Mouse (Mus musculus) naive thymus-derived CD4-positive, alpha-beta T cell, adult 2 months (primary cell): ENCODE measurements at regions not wholly inside any gene's neighbourhood (a gene's known extent, or its start where the extent isn't known, plus 50 kb on each side); places are given as distances from the start of the nearest gene placed in this dataset.

ENCODE experiments used
- DNase-seq: peaks from one replicate; pipeline ENCODE4 v3.0.0-alpha.2; 2011; ENCODE audit warnings: low read depth

GRCm38 (mm10) chr15:64434502-64434901, 374.2 kb upstream of the Fam49b start:
- no peak for DNase-seq

- DNase-seq, result no peak
Measured at GRCm38 (mm10) chr15:64434908-64435307, 374.6 kb upstream of the Fam49b start.

GRCm38 (mm10) chr15:64445076-64445475, 372.4 kb upstream of the Gm21798 start:
- DNase-seq, result no peak

GRCm38 (mm10) chr15:64446411-64447072, 371.0 kb upstream of the Gm21798 start:
- no peak for DNase-seq

GRCm38 (mm10) chr15:64447239-64447952, 370.1 kb upstream of the Gm21798 start:
- no peak for DNase-seq

GRCm38 (mm10) chr15:64448581-64449140, 368.8 kb upstream of the Gm21798 start:
- no peak for DNase-seq

GRCm38 (mm10) chr15:64470743-64471142, 346.8 kb upstream of the Gm21798 start:
- DNase-seq, result no peak

GRCm38 (mm10) chr15:64471597-64471996, 345.9 kb upstream of the Gm21798 start:
- no peak for DNase-seq

- no peak for DNase-seq
Measured at GRCm38 (mm10) chr15:64474236-64474635, 343.3 kb upstream of the Gm21798 start.

- DNase-seq, result no peak
Measured at GRCm38 (mm10) chr15:64477131-64477530, 340.4 kb upstream of the Gm21798 start.

GRCm38 (mm10) chr15:64480625-64481024, 336.9 kb upstream of the Gm21798 start:
- no peak for DNase-seq

GRCm38 (mm10) chr15:64481226-64481625, 336.3 kb upstream of the Gm21798 start:
- DNase-seq, result no peak

- DNase-seq, result no peak
Measured at GRCm38 (mm10) chr15:64482960-64483359, 334.5 kb upstream of the Gm21798 start.

- DNase-seq, result no peak
Measured at GRCm38 (mm10) chr15:64487801-64488200, 329.7 kb upstream of the Gm21798 start.

- DNase-seq, result no peak
Measured at GRCm38 (mm10) chr15:64500783-64501182, 316.7 kb upstream of the Gm21798 start.

- no peak for DNase-seq
Measured at GRCm38 (mm10) chr15:64501479-64501878, 316.0 kb upstream of the Gm21798 start.

GRCm38 (mm10) chr15:64504751-64505150, 312.7 kb upstream of the Gm21798 start:
- no peak for DNase-seq

- no peak for DNase-seq
Measured at GRCm38 (mm10) chr15:64510649-64511048, 306.8 kb upstream of the Gm21798 start.

GRCm38 (mm10) chr15:64511176-64511575, 306.3 kb upstream of the Gm21798 start:
- DNase-seq, result no peak

- DNase-seq, result no peak
Measured at GRCm38 (mm10) chr15:64512615-64513014, 304.9 kb upstream of the Gm21798 start.

- no peak for DNase-seq
Measured at GRCm38 (mm10) chr15:64513501-64514097, 303.9 kb upstream of the Gm21798 start.

GRCm38 (mm10) chr15:64515179-64515578, 302.3 kb upstream of the Gm21798 start:
- DNase-seq, result no peak

GRCm38 (mm10) chr15:64519207-64519628, 298.3 kb upstream of the Gm21798 start:
- no peak for DNase-seq
